Mouse (Mus musculus) brain, embryonic 14.5 days (tissue): Measurements from ENCODE around the gene Exoc3l.

Source experiments
- CTCF ChIP-seq: fragments of 200-500 bp; IDR thresholded peaks from 2 replicates; pipeline ENCODE4 v1.5.1; 2012; ENCODE audit warnings: inconsistent platforms, mild to moderate bottlenecking, moderate library complexity, borderline replicate concordance; ENCODE audit not compliant: insufficient read depth, insufficient read length; ENCODE audit errors: extremely low read depth
- POLR2A ChIP-seq: fragments of 200-500 bp; IDR thresholded peaks from 2 replicates; pipeline ENCODE4 v1.6.1; 2012; ENCODE audit warnings: mild to moderate bottlenecking, inconsistent platforms, borderline replicate concordance; ENCODE audit not compliant: poor library complexity, insufficient read depth, insufficient read length, severe bottlenecking; ENCODE audit errors: extremely low read depth

- TF ChIP-seq CTCF, result no peak
- TF ChIP-seq POLR2A, result no peak
Measured at GRCm38 (mm10) chr8:105260371-105261099, 35.4 kb downstream of the Exoc3l start.
